Mouse (Mus musculus): Measurements from ENCODE around the gene Eps8l3. TPM values are rescaled to one million over a fixed set of nuclear protein-coding genes. Genes with fewer than 3 reads are reported as not detected.
"Not testable (repeated sequence)": the region's sequence is repeated elsewhere in the genome, so short reads cannot be mapped to it uniquely, and the experiment has no call there.

Eps8l3 gene
- polyA plus RNA-seq, 1 experiment from 2014 or later = not detected

GRCm38 (mm10) chr3:107877747-107878736 is 1.0 kb downstream of the Eps8l3 start:
- H3K4me1 ChIP-seq = no peaks in the 10 kb centered on the region
- 83% methylated on average over 12 of the region's 12 CpGs for WGBS
- no peaks in the 10 kb centered on the region for H3K9me3 ChIP-seq
- no peak overlapping the region for H3K27ac ChIP-seq
- H3K36me3 ChIP-seq = no peaks in the 10 kb centered on the region
- H3K27me3 ChIP-seq (replicated peaks) = no peaks in the 10 kb centered on the region
- H3K9ac ChIP-seq = no peak overlapping the region
- H3K4me3 ChIP-seq = no peak overlapping the region
- no peak overlapping the region for H3K4me2 ChIP-seq (replicated peaks)
- ATAC-seq (ENCODE audit: low FRiP score, low read depth) = no peak

DNA sequence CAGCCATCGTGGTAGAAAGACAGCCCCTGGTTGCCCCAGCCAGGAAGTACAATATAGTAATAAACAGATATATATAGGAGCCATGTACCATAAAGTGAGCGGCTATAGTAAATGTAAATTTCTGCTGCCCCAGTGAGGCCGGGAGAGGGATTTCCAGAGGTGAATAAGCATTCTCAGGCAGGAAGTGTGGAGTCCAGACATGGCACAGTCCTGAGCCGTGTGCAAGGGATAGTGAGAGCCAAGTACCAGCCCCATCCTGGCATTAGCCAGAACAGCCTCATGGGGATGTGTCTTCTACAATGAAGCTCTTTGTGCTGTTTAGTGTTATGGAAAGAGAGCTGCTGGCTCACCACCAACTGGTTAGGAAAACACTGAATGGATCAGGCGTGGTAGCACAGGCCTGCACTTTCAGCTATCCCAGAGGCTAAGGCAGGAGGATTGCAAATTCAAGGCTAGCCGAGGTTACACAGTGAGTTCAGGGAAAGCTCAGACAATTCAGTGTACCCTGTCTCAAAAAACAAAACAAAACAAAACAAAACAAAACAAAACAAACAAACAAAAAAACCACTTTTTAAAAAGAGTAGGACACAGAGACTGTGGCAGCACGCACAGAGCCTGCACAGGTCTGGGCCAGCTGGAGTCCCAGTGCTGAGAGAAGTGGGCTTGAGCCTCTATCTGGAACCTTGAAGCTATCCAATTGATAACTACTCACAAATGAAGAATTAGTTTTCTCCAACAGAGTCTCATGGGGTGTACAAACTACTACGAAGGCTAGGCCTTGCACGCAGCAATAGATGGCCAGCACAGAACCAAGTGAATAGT is 10.9 kb downstream of the Eps8l3 start:
- Histone ChIP-seq H3K9me3 (no peaks in the 10 kb centered on the region), H3K4me2 (replicated peaks) (no peak overlapping the region), H3K36me3 (no peaks in the 10 kb centered on the region), H3K4me3 (no peak overlapping the region), H3K27ac (no peak overlapping the region), H3K9ac (no peak overlapping the region), H3K4me1 (no peaks in the 10 kb centered on the region), H3K27me3 (replicated peaks) (no peaks in the 10 kb centered on the region)
- WGBS = 88% methylated on average over 9 of the region's 9 CpGs
- no peak for ATAC-seq (ENCODE audit: low FRiP score, low read depth)

GRCm38 (mm10) chr3:107889236-107889635 is 12.2 kb downstream of the Eps8l3 start:
- H3K27me3 ChIP-seq (replicated peaks); H3K4me3 ChIP-seq; H3K36me3 ChIP-seq; H3K4me2 ChIP-seq (replicated peaks); H3K9ac ChIP-seq; H3K27ac ChIP-seq; H3K9me3 ChIP-seq; H3K4me1 ChIP-seq; ATAC-seq (ENCODE audit: low FRiP score, low read depth): not testable (repeated sequence)
- 85% methylated on average over 2 of the region's 2 CpGs for WGBS

DNA sequence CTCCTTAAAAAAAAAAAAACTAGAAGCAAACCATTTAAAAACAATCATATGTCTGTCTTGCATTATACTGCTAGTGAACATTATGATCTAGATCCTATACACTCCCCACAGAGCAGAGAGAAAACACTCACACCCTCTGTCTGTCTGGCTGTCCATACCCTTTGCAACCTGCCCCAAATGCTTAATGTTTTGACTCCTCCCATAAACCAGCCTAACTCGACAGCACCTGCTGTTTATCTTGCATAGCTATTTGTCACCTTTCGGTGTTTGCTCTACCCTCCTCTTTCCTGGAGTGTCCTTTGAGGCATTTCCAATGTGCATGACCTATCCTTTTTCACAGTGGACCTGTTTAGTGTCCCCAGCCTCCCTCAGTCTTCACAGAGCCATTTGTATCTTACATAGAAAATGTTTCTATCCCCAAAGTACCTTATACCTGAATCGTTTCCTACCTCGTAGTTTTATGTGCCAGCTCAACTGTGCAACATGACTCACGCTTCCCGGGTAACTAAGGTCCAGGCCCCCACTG is 18.2 kb downstream of the Eps8l3 start:
- peak overlapping the region; percentile 84 for H3K9ac ChIP-seq
- H3K4me3 ChIP-seq = peak overlapping the region; percentile 68
- 9% methylated on average over 6 of the region's 6 CpGs for WGBS
- H3K36me3 ChIP-seq = peaks cover 17% of the 10 kb centered on the region
- H3K9me3 ChIP-seq = no peaks in the 10 kb centered on the region
- H3K27ac ChIP-seq = no peak overlapping the region
- H3K4me2 ChIP-seq (replicated peaks) = peak overlapping the region; percentile 84
- peaks cover 9% of the 10 kb centered on the region; the same call in 1 of the 2 replicates for H3K4me1 ChIP-seq
- ATAC-seq (ENCODE audit: low FRiP score, low read depth) = peak; percentile 28; the same call in 1 of the 2 replicates
- H3K27me3 ChIP-seq (replicated peaks) = no peaks in the 10 kb centered on the region

GRCm38 (mm10) chr3:107895720-107896569 is 18.9 kb downstream of the Eps8l3 start, which contains the start of gene Gstm5:
Gene Gstm5, plus strand, starts transcription at chr3:107895821.
- ATAC-seq (ENCODE audit: low FRiP score, low read depth) = peak; percentile 96
- 6% methylated on average over 40 of the region's 40 CpGs for WGBS

DNA sequence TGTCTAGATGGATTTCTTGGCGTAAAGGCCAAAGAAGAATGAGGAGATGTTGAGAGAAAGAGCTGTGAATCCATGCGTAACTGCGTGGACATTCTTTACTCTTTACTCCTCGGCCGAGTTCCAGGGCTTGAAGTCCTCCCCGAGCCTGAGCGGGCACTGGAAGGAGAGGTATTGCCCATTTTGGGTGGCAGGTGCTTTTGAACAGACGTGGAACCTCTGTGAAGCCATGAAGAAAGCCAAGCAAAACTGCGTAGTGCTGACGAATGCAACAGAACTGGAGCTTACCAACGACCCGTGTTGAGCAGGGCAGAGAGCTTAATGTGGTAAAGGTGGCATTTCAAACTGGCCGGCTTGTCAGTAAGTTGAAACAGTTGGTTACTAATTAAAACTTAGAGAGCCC is 21.7 kb downstream of the Eps8l3 start:
- H3K4me3 ChIP-seq = no peak overlapping the region
- H3K4me2 ChIP-seq (replicated peaks) = no peak overlapping the region
- H3K9ac ChIP-seq = no peak overlapping the region
- no peaks in the 10 kb centered on the region for H3K9me3 ChIP-seq
- no peak for ATAC-seq (ENCODE audit: low FRiP score, low read depth)
- H3K27me3 ChIP-seq (replicated peaks) = no peaks in the 10 kb centered on the region
- peaks cover 9% of the 10 kb centered on the region; the same call in 1 of the 2 replicates for H3K4me1 ChIP-seq
- peaks cover 17% of the 10 kb centered on the region for H3K36me3 ChIP-seq
- WGBS = 91% methylated on average over 13 of the region's 13 CpGs
- H3K27ac ChIP-seq = no peak overlapping the region

More at GRCm38 (mm10) chr3:107895720-107896569, 18.9 kb downstream of the Eps8l3 start, which contains the start of gene Gstm5:
- Histone ChIP-seq H3K4me1 (peaks cover 9% of the 10 kb centered on the region; the same call in 1 of the 2 replicates), H3K27me3 (replicated peaks) (no peaks in the 10 kb centered on the region), H3K27ac (no peak within 1 kb of the TSS), H3K4me3 (peak within 1 kb of the TSS; percentile 68), H3K9me3 (no peaks in the 10 kb centered on the region), H3K36me3 (peaks cover 17% of the 10 kb centered on the region), H3K9ac (peak within 1 kb of the TSS; percentile 84), H3K4me2 (replicated peaks) (peak within 1 kb of the TSS; percentile 84)

GRCm38 (mm10) chr3:107900955-107901673 is 24.1 kb downstream of the Eps8l3 start:
- Histone ChIP-seq H3K4me3 (no peak overlapping the region), H3K9ac (no peak overlapping the region), H3K36me3 (peaks cover 17% of the 10 kb centered on the region), H3K9me3 (no peaks in the 10 kb centered on the region), H3K4me2 (replicated peaks) (no peak overlapping the region), H3K27ac (no peak overlapping the region), H3K27me3 (replicated peaks) (no peaks in the 10 kb centered on the region), H3K4me1 (peaks cover 4% of the 10 kb centered on the region; the same call in 1 of the 2 replicates)
- no peak for ATAC-seq (ENCODE audit: low FRiP score, low read depth)
- 69% methylated on average over 11 of the region's 11 CpGs for WGBS

- Histone ChIP-seq H3K4me3 (no peak overlapping the region), H3K36me3 (no peaks in the 10 kb centered on the region), H3K9ac (no peak overlapping the region), H3K9me3 (no peaks in the 10 kb centered on the region), H3K27me3 (replicated peaks) (no peaks in the 10 kb centered on the region), H3K4me2 (replicated peaks) (no peak overlapping the region), H3K27ac (no peak overlapping the region), H3K4me1 (no peaks in the 10 kb centered on the region)
- no peak for ATAC-seq (ENCODE audit: low FRiP score, low read depth)
- 58% methylated on average over 6 of the region's 6 CpGs for WGBS
These were observed 28.9 kb downstream of the Eps8l3 start for GRCm38 (mm10) chr3:107905942-107906341.

- H3K9ac ChIP-seq = no peak overlapping the region
- WGBS = 88% methylated on average over 15 of the region's 15 CpGs
- no peaks in the 10 kb centered on the region for H3K9me3 ChIP-seq
- no peaks in the 10 kb centered on the region for H3K36me3 ChIP-seq
- no peaks in the 10 kb centered on the region for H3K27me3 ChIP-seq (replicated peaks)
- no peak overlapping the region for H3K4me3 ChIP-seq
- no peak overlapping the region for H3K4me2 ChIP-seq (replicated peaks)
- no peak for ATAC-seq (ENCODE audit: low FRiP score, low read depth)
- H3K27ac ChIP-seq = no peak overlapping the region
- H3K4me1 ChIP-seq = no peaks in the 10 kb centered on the region
These were observed 39.6 kb downstream of the Eps8l3 start for GRCm38 (mm10) chr3:107916674-107917073.

GRCm38 (mm10) chr3:107917097-107917496 is 40.1 kb downstream of the Eps8l3 start:
- Histone ChIP-seq H3K27me3 (replicated peaks) (no peaks in the 10 kb centered on the region), H3K36me3 (no peaks in the 10 kb centered on the region), H3K4me3 (no peak overlapping the region), H3K27ac (no peak overlapping the region), H3K9ac (no peak overlapping the region), H3K4me1 (no peaks in the 10 kb centered on the region), H3K4me2 (replicated peaks) (no peak overlapping the region), H3K9me3 (no peaks in the 10 kb centered on the region)
- no peak for ATAC-seq (ENCODE audit: low FRiP score, low read depth)
- 79% methylated on average over 3 of the region's 3 CpGs for WGBS

All from neural tube, embryonic 12.5 days (tissue).